Mouse (Mus musculus): Measurements from ENCODE around the gene Ccna1. TPM values are rescaled to one million over a fixed set of nuclear protein-coding genes. Genes with fewer than 3 reads are reported as not detected.
A peak's percentile ranks its signal among the peaks of the same experiment; 100 is the strongest.

Gene Ccna1
- polyA plus RNA-seq, 1 experiment from 2014 or later: 2.2 TPM

DNA sequence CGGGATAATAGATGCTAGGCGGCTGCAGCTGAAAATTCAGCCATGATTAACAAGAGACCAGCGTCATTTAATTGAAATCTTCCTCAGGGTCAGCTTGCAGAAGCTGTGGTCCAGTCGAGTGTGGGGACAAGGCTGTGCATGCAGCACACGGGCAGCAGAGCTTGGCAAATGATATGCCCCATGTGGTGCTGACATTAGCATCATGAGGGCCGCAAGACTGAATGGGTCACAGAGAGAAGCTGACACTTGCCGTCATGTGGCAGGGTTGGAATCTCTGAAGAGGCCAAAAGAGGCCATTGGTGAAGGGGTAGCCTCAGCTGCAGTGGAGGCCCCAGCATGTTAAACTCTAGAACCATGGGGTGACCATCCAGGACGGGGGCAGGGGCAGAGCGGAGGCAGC, 7.4 kb upstream of the Ccna1 start:
- Histone ChIP-seq H3K4me2 (ENCODE audit: low read depth, low read length) (no peak overlapping the region), H3K9me3 (replicated peaks; ENCODE audit: control insufficient read depth, low read length) (no peaks in the 10 kb centered on the region), H3K36me3 (replicated peaks; ENCODE audit: control insufficient read depth, insufficient read depth, low read depth, low read length) (no peaks in the 10 kb centered on the region), H3K27me3 (ENCODE audit: control insufficient read depth, insufficient read depth, low read length) (no peaks in the 10 kb centered on the region), H3K27ac (replicated peaks; ENCODE audit: low read depth, low read length) (no peak overlapping the region), H3K9ac (replicated peaks; ENCODE audit: low read length) (no peak overlapping the region), H3K4me3 (ENCODE audit: low read depth, low read length) (no peak overlapping the region), H3K4me1 (ENCODE audit: control insufficient read depth, insufficient read depth, low read length) (no peaks in the 10 kb centered on the region)
- ATAC-seq (replicated peaks; ENCODE audit: insufficient number of reproducible peaks, low FRiP score, low TSS enrichment, low read depth): no peak
- WGBS: 68% methylated on average over 9 of the region's 9 CpGs
- DNase-seq (ENCODE audit: low spot score): no peak

DNA sequence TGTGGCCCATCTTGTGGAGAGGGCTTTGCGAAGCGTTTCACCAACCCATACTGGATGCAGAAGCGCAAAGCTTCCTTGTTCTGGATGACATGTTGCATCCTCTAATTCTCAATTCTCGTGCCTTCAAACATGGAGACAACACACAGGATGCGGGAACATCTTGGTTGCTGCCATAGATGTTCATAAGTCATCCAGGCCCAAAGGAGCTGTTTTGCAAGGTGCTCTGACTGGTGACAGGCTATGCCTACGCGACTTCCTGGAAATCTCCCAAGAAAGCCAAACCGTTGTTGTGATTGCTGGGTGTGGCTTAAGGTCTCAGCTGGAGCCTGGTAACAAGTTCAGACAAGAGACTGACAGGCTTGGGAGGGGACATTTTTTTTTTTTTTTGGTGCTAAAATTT, 1.1 kb upstream of the Ccna1 start:
- H3K27me3 ChIP-seq (ENCODE audit: control insufficient read depth, insufficient read depth, low read length): peaks cover 3% of the 10 kb centered on the region; the same call in 1 of the 2 replicates
- no peaks in the 10 kb centered on the region for H3K36me3 ChIP-seq (replicated peaks; ENCODE audit: control insufficient read depth, insufficient read depth, low read depth, low read length)
- no peak overlapping the region for H3K4me2 ChIP-seq (ENCODE audit: low read depth, low read length)
- H3K4me3 ChIP-seq (ENCODE audit: low read depth, low read length): no peak overlapping the region
- H3K27ac ChIP-seq (replicated peaks; ENCODE audit: low read depth, low read length): no peak overlapping the region
- H3K4me1 ChIP-seq (ENCODE audit: control insufficient read depth, insufficient read depth, low read length): no peaks in the 10 kb centered on the region
- ATAC-seq (replicated peaks; ENCODE audit: insufficient number of reproducible peaks, low FRiP score, low TSS enrichment, low read depth) (no peak), DNase-seq (ENCODE audit: low spot score) (no peak)
- H3K9me3 ChIP-seq (replicated peaks; ENCODE audit: control insufficient read depth, low read length): no peaks in the 10 kb centered on the region
- no peak overlapping the region for H3K9ac ChIP-seq (replicated peaks; ENCODE audit: low read length)
- 58% methylated on average over 8 of the region's 8 CpGs for WGBS

DNA sequence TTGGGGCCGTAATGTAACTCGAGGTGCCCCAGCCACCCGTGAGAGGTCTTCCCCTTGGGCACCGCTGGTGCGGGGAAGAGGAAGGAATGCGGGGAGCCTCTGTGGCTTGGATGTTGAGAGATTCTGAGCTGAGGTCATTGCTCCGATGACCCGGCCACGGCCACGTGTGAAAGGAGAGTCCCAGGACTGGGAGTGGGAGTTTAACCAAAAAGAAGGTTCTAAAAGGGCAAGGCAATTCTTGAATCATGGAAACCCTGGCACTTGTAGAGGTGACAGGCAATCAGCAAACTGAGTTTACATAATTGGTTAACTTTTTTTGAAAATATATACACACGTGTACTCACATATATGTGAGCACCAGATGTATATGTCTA, 433 bp upstream of the Ccna1 start:
- Histone ChIP-seq H3K4me1 (ENCODE audit: control insufficient read depth, insufficient read depth, low read length) (no peaks in the 10 kb centered on the region), H3K4me3 (ENCODE audit: low read depth, low read length) (peak overlapping the region; percentile 57), H3K9ac (replicated peaks; ENCODE audit: low read length) (peak overlapping the region; percentile 49), H3K27ac (replicated peaks; ENCODE audit: low read depth, low read length) (no peak overlapping the region), H3K4me2 (ENCODE audit: low read depth, low read length) (peak overlapping the region; percentile 96), H3K9me3 (replicated peaks; ENCODE audit: control insufficient read depth, low read length) (no peaks in the 10 kb centered on the region), H3K36me3 (replicated peaks; ENCODE audit: control insufficient read depth, insufficient read depth, low read depth, low read length) (no peaks in the 10 kb centered on the region), H3K27me3 (ENCODE audit: control insufficient read depth, insufficient read depth, low read length) (peaks cover 3% of the 10 kb centered on the region; the same call in 1 of the 2 replicates)
- no peak for ATAC-seq (replicated peaks; ENCODE audit: insufficient number of reproducible peaks, low FRiP score, low TSS enrichment, low read depth)
- DNase-seq (ENCODE audit: low spot score): no peak
- 6% methylated on average over 11 of the region's 11 CpGs for WGBS

DNA sequence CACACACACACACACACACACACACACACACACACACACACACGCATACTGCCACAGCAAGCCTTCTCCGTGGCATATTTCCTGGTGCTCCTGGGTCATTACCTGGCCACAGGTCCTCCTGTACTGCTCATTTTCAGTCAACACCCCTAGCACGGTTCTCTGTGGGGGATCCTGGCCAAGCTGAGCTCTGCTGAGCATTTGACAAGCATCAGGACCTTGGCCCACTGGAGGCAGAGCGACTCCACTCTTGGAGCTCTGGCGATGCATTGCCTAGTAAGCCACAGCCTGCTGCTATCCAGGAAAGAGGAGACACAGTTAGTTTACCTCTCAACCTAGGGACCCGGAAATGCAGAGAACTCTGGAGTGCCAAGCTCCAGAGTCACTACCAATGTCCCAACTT, 1.1 kb downstream of the Ccna1 start:
- H3K9me3 ChIP-seq (replicated peaks; ENCODE audit: control insufficient read depth, low read length): no peaks in the 10 kb centered on the region
- WGBS: 45% methylated on average over 6 of the region's 6 CpGs
- H3K36me3 ChIP-seq (replicated peaks; ENCODE audit: control insufficient read depth, insufficient read depth, low read depth, low read length): no peaks in the 10 kb centered on the region
- H3K9ac ChIP-seq (replicated peaks; ENCODE audit: low read length): no peak overlapping the region; the same call in none of the 2 replicates
- DNase-seq (ENCODE audit: low spot score) (no peak), ATAC-seq (replicated peaks; ENCODE audit: insufficient number of reproducible peaks, low FRiP score, low TSS enrichment, low read depth) (no peak)
- no peaks in the 10 kb centered on the region for H3K4me1 ChIP-seq (ENCODE audit: control insufficient read depth, insufficient read depth, low read length)
- H3K4me3 ChIP-seq (ENCODE audit: low read depth, low read length): no peak overlapping the region
- H3K4me2 ChIP-seq (ENCODE audit: low read depth, low read length): peak overlapping the region; percentile 96
- no peak overlapping the region for H3K27ac ChIP-seq (replicated peaks; ENCODE audit: low read depth, low read length)
- peaks cover 3% of the 10 kb centered on the region; the same call in 1 of the 2 replicates for H3K27me3 ChIP-seq (ENCODE audit: control insufficient read depth, insufficient read depth, low read length)

DNA sequence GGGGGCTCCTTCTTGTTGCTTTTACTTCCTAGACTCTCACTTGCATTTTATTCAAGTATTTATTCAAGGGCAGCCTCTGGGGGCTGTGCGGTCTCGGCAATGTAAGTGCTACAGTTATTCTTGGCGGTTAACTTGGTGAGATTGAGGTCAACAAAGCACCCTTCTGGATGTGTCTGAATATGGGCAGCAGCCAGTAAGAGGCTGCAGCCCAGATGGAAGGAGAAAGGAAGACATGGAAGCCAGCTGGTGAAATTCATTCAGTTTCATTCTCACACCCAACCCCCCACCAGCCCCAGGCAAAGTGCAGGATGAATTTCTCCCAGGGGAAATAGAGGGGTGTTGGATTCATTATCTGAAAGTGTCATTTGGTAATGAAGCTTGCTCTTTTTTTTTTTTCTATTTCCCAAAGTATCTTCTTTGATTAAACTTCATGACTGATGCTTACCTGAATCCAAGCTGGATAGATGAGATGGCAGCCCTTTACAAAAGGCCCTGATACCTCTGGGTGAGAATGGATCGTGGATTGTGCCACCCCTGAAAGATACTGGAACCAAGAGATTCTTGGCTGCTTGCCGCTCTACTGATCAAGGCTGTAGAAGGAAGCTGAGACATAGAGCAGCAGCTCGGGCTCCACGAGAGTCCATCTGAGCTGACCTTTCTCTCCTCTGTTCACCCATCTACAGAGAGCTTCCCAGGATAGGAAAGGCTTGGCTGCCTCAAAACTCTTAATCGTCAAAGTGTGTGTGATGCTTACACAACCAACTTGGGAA, 10.5 kb downstream of the Ccna1 start:
- DNase-seq (ENCODE audit: low spot score): no peak
- Histone ChIP-seq H3K9me3 (replicated peaks; ENCODE audit: control insufficient read depth, low read length) (no peaks in the 10 kb centered on the region), H3K27me3 (ENCODE audit: control insufficient read depth, insufficient read depth, low read length) (no peaks in the 10 kb centered on the region), H3K36me3 (replicated peaks; ENCODE audit: control insufficient read depth, insufficient read depth, low read depth, low read length) (no peaks in the 10 kb centered on the region), H3K9ac (replicated peaks; ENCODE audit: low read length) (no peak overlapping the region), H3K27ac (replicated peaks; ENCODE audit: low read depth, low read length) (no peak overlapping the region), H3K4me1 (ENCODE audit: control insufficient read depth, insufficient read depth, low read length) (no peaks in the 10 kb centered on the region), H3K4me3 (ENCODE audit: low read depth, low read length) (no peak overlapping the region), H3K4me2 (ENCODE audit: low read depth, low read length) (no peak overlapping the region)
- 74% methylated on average over 8 of the region's 8 CpGs for WGBS
- ATAC-seq (replicated peaks; ENCODE audit: insufficient number of reproducible peaks, low FRiP score, low TSS enrichment, low read depth): no peak

DNA sequence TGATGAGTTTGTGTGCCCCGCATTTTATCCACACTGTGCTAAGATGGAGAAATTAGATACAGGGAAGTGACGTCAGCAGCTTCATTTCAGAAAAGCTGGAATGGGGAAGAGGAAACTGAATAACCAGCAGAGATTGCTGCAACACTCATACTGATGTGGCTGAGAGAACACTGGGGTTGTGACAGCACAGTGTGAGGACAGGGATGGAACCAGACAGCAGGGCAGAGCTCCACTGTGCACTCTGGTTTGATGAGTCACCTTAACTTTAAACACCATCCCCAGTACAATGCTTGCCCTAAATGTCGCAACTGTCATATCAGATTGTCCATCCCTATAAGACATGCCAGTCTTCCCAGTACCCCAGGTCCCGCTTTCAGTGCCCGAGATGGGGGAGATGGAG, 17.7 kb downstream of the Ccna1 start:
- no peak overlapping the region for H3K27ac ChIP-seq (replicated peaks; ENCODE audit: low read depth, low read length)
- H3K9ac ChIP-seq (replicated peaks; ENCODE audit: low read length): no peak overlapping the region
- no peaks in the 10 kb centered on the region for H3K36me3 ChIP-seq (replicated peaks; ENCODE audit: control insufficient read depth, insufficient read depth, low read depth, low read length)
- 87% methylated on average over 5 of the region's 5 CpGs for WGBS
- no peak overlapping the region for H3K4me3 ChIP-seq (ENCODE audit: low read depth, low read length)
- no peak overlapping the region for H3K4me2 ChIP-seq (ENCODE audit: low read depth, low read length)
- H3K4me1 ChIP-seq (ENCODE audit: control insufficient read depth, insufficient read depth, low read length): no peaks in the 10 kb centered on the region
- ATAC-seq (replicated peaks; ENCODE audit: insufficient number of reproducible peaks, low FRiP score, low TSS enrichment, low read depth) (no peak), DNase-seq (ENCODE audit: low spot score) (no peak)
- H3K9me3 ChIP-seq (replicated peaks; ENCODE audit: control insufficient read depth, low read length): no peaks in the 10 kb centered on the region
- no peaks in the 10 kb centered on the region for H3K27me3 ChIP-seq (ENCODE audit: control insufficient read depth, insufficient read depth, low read length)

DNA sequence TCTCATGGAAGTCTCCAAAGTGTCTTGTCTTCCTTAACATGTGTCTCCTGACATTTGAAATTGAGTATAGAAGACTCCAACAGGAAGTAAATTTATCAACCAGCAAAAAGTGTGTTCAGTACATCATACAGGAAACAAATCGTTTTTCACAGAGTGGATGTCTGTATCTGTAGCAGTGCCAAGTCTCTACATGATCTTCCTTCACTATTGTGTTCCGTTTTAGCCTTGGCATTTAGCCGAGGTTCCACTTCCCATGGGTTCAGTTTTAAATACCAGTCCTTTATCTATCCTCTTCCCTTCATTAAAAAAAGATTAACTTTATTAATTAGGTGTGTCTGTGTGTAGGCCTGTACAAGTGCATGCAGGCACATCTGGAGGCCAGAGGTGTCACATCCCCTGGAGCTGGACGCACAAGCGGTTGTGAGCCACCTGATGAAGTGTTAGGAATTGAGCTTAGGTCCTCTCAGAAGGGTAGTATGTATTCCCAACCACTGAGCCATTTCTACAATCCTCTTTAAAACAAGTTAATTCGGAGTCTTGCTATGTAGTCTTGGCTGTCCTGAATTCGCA, 27.9 kb downstream of the Ccna1 start:
- Histone ChIP-seq H3K4me2 (ENCODE audit: low read depth, low read length) (no peak overlapping the region), H3K36me3 (replicated peaks; ENCODE audit: control insufficient read depth, insufficient read depth, low read depth, low read length) (no peaks in the 10 kb centered on the region), H3K4me1 (ENCODE audit: control insufficient read depth, insufficient read depth, low read length) (no peaks in the 10 kb centered on the region), H3K9me3 (replicated peaks; ENCODE audit: control insufficient read depth, low read length) (no peaks in the 10 kb centered on the region), H3K27me3 (ENCODE audit: control insufficient read depth, insufficient read depth, low read length) (no peaks in the 10 kb centered on the region), H3K9ac (replicated peaks; ENCODE audit: low read length) (no peak overlapping the region), H3K4me3 (ENCODE audit: low read depth, low read length) (no peak overlapping the region), H3K27ac (replicated peaks; ENCODE audit: low read depth, low read length) (no peak overlapping the region)
- WGBS: 84% methylated on average over 7 of the region's 7 CpGs
- no peak for DNase-seq (ENCODE audit: low spot score)
- no peak for ATAC-seq (replicated peaks; ENCODE audit: insufficient number of reproducible peaks, low FRiP score, low TSS enrichment, low read depth)

DNA sequence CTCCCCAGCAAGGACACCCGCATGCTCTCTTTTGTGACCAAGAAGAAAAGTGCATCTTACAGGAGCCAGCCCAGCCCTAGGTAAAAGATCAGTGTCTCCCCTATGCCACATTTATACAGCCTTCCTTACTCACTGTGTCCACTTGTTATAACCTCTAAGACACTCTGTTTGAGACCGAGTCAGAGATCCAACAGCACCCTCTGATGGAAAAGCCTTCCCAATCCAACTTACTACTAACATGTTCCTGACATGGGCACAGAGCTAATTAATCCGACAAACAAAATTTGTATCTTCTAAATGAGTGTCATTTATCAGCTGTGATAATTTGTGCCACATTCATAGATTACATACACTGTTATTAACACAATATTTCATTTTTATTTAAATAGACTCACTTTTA, 29.8 kb downstream of the Ccna1 start:
- ATAC-seq (replicated peaks; ENCODE audit: insufficient number of reproducible peaks, low FRiP score, low TSS enrichment, low read depth): no peak
- Histone ChIP-seq H3K4me2 (ENCODE audit: low read depth, low read length) (no peak overlapping the region), H3K27ac (replicated peaks; ENCODE audit: low read depth, low read length) (no peak overlapping the region), H3K36me3 (replicated peaks; ENCODE audit: control insufficient read depth, insufficient read depth, low read depth, low read length) (no peaks in the 10 kb centered on the region), H3K4me1 (ENCODE audit: control insufficient read depth, insufficient read depth, low read length) (no peaks in the 10 kb centered on the region), H3K27me3 (ENCODE audit: control insufficient read depth, insufficient read depth, low read length) (no peaks in the 10 kb centered on the region), H3K4me3 (ENCODE audit: low read depth, low read length) (no peak overlapping the region), H3K9me3 (replicated peaks; ENCODE audit: control insufficient read depth, low read length) (no peaks in the 10 kb centered on the region), H3K9ac (replicated peaks; ENCODE audit: low read length) (no peak overlapping the region)
- 78% methylated on average over 3 of the region's 3 CpGs for WGBS
- DNase-seq (ENCODE audit: low spot score): no peak
